In the genomic region with DNA sequence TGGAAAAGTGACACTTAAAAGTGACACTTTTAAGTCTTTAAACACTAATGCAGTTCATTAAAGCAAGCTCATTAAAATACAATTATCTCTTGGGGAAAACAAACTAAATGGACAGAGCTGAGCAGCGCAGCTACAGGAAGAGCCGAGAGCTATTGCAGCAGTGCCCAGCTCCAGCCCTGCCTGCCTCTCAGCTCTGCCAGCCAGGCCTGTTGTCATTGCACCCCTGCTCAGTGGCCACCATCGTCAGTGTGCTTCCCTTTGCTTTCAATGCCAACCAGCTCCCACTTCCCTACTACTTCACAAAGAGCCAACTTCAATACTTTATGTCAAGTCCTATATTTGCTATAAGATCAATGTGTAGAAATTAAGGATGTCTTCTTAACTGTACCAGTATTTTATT, we compare ENCODE assay signal across 28 mouse cellular contexts.
"Had no signal": no experiment of that assay in that cellular context is flagged by ENCODE, and none has a peak within 500 bp of the region (broad histone marks: within the 10 kb centered on the region; RNA-seq: fewer than 3 reads in every experiment).

No protein-coding gene starts in this region.

- ATAC-seq: forebrain, embryonic 13.5 days; forebrain, embryonic 14.5 days; forebrain, embryonic 15.5 days; forebrain, embryonic 16.5 days; forebrain, postnatal 0 days had no signal

- H3K36me3 ChIP-seq: embryonic facial prominence, embryonic 10.5 days; embryonic facial prominence, embryonic 12.5 days; embryonic facial prominence, embryonic 13.5 days; embryonic facial prominence, embryonic 15.5 days; forebrain, embryonic 10.5 days; forebrain, embryonic 12.5 days; forebrain, embryonic 15.5 days had no signal

- H3K27ac ChIP-seq: embryonic facial prominence, embryonic 10.5 days; embryonic facial prominence, embryonic 12.5 days; embryonic facial prominence, embryonic 13.5 days; embryonic facial prominence, embryonic 15.5 days; forebrain, embryonic 10.5 days; forebrain, embryonic 12.5 days; forebrain, embryonic 13.5 days; forebrain, embryonic 15.5 days; gastrocnemius, adult 2 months; heart, adult 2 months had no signal

- H3K9ac ChIP-seq: embryonic facial prominence, embryonic 12.5 days; embryonic facial prominence, embryonic 13.5 days; embryonic facial prominence, embryonic 15.5 days; forebrain, embryonic 12.5 days; forebrain, embryonic 13.5 days; forebrain, embryonic 15.5 days; forebrain, postnatal 0 days had no signal

- H3K4me3 ChIP-seq: embryonic facial prominence, embryonic 10.5 days; embryonic facial prominence, embryonic 12.5 days; embryonic facial prominence, embryonic 13.5 days; embryonic facial prominence, embryonic 15.5 days; erythroblast, embryonic 14.5 days; forebrain, embryonic 10.5 days; forebrain, embryonic 12.5 days; forebrain, embryonic 13.5 days; forebrain, embryonic 15.5 days; gastrocnemius, adult 2 months; heart, adult 2 months had no signal

- H3K27me3 ChIP-seq: embryonic facial prominence, embryonic 12.5 days; embryonic facial prominence, embryonic 13.5 days; embryonic facial prominence, embryonic 15.5 days; forebrain, embryonic 12.5 days; forebrain, embryonic 13.5 days; forebrain, embryonic 15.5 days had no signal

- H3K4me1 ChIP-seq: embryonic facial prominence, embryonic 15.5 days; forebrain, embryonic 10.5 days; forebrain, embryonic 12.5 days; forebrain, embryonic 13.5 days; forebrain, embryonic 15.5 days had no signal

- DNase-seq: cerebellum, adult 2 months; cerebellum, adult 8-10 months; cerebellum, adult 9-10 months; cerebellum, adult 9-11 months; cerebellum, postnatal 10 days; cerebellum, postnatal 14 days; cerebellum, postnatal 25 days; cerebellum, postnatal 36 days; embryo, embryonic 11 days; forebrain, postnatal 0 days; gastrocnemius, adult 2 months; gastrocnemius, postnatal 10 days; gastrocnemius, postnatal 14 days; gastrocnemius, postnatal 25 days; gastrocnemius, postnatal 36 days; heart, adult 18-20 months; heart, adult 2 months had no signal

- H3K4me2 ChIP-seq: embryonic facial prominence, embryonic 12.5 days; embryonic facial prominence, embryonic 13.5 days; embryonic facial prominence, embryonic 15.5 days; forebrain, embryonic 12.5 days; forebrain, embryonic 13.5 days; forebrain, embryonic 15.5 days had no signal

- H3K9me3 ChIP-seq: embryonic facial prominence, embryonic 10.5 days; embryonic facial prominence, embryonic 12.5 days; embryonic facial prominence, embryonic 13.5 days; embryonic facial prominence, embryonic 15.5 days; forebrain, embryonic 10.5 days; forebrain, embryonic 12.5 days; forebrain, embryonic 13.5 days; forebrain, embryonic 15.5 days had no signal
